Mouse (Mus musculus): Measurements from ENCODE around the gene Cpne7. TPM values are rescaled to one million over a fixed set of nuclear protein-coding genes. Genes with fewer than 3 reads are reported as not detected.

Gene Cpne7
- 2.6 and 3.0 TPM in 2 replicates for polyA plus RNA-seq (2012; rRNA removed)
- 0.50 and 0.86 TPM in 2 replicates for polyA plus RNA-seq (2014; fragmentation: Nextera tagmentation; extraction: Ambion mirVana)

DNA sequence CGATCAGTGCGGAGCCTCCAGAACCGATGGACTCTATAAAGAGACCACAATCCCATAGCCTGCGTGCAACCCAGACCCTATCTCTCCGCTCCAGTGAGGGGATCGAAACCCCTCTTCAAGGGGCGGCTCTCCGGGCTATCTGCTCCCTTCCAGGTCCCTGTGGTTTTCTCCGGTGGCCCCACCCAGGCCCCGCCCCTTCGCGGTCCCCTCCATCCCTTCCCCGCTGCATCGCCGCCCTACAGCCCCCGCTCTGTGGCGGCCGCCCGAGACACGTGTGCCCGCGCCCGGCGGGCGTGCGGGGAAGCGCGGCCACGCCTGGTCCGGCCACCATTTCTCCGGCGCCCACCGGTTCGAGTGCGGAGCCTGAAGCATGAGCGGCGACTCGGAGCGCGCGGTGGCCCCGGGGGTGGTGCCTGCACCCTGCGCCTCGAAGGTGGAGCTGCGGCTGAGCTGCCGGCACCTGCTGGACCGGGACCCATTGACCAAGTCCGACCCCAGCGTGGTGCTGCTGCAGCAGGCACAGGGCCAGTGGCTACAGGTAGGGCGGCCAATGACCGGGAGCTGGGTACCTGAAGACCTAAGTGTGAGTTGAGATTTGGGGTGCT, at the start of gene Cpne7:
TSS of gene Cpne7 (plus strand) at position 248 of the 605 bp plus-strand sequence.
- Histone ChIP-seq H3K36me3 (ENCODE audit: control insufficient read depth, insufficient read depth, low read length) (no peaks in the 10 kb centered on the region), H3K9ac (ENCODE audit: low read depth, low read length, severe bottlenecking) (peak within 1 kb of the TSS; percentile 41), H3K4me2 (replicated peaks; ENCODE audit: low read depth, low read length, severe bottlenecking) (peak within 1 kb of the TSS; percentile 77), H3K27ac (replicated peaks; ENCODE audit: low read depth, low read length) (no peak within 1 kb of the TSS), H3K4me3 (replicated peaks; ENCODE audit: low read length) (peak within 1 kb of the TSS; percentile 44), H3K9me3 (ENCODE audit: control insufficient read depth, low read length) (no peaks in the 10 kb centered on the region), H3K27me3 (ENCODE audit: control insufficient read depth, insufficient read depth, low read length) (peaks cover 34% of the 10 kb centered on the region), H3K4me1 (ENCODE audit: control insufficient read depth, insufficient read depth, low read length) (peaks cover 9% of the 10 kb centered on the region; the same call in 1 of the 2 replicates)
- no peak for TF ChIP-seq POLR2A (IDR thresholded peaks at IDR 0.05; ENCODE audit: borderline replicate concordance, extremely low read depth, insufficient read depth, insufficient read length)
- ATAC-seq (ENCODE audit: low FRiP score, low read depth) = peak; percentile 35; the same call in 1 of the 2 replicates
- DNase-seq (ENCODE audit: low spot score) = no peak
- WGBS = 2% methylated on average over 34 of the region's 51 CpGs

GRCm38 (mm10) chr8:123071176-123071575, 46.0 kb upstream of the Cpne7 start:
- peaks cover 6% of the 10 kb centered on the region for H3K4me1 ChIP-seq (ENCODE audit: control insufficient read depth, insufficient read depth, low read length)
- no peak for DNase-seq (ENCODE audit: low spot score)
- no peaks in the 10 kb centered on the region for H3K27me3 ChIP-seq (ENCODE audit: control insufficient read depth, insufficient read depth, low read length)
- H3K36me3 ChIP-seq (ENCODE audit: control insufficient read depth, insufficient read depth, low read length) = peaks cover 59% of the 10 kb centered on the region
- no peak overlapping the region for H3K9ac ChIP-seq (ENCODE audit: low read depth, low read length, severe bottlenecking)
- H3K9me3 ChIP-seq (ENCODE audit: control insufficient read depth, low read length) = no peaks in the 10 kb centered on the region
- no peak overlapping the region for H3K4me3 ChIP-seq (replicated peaks; ENCODE audit: low read length)
- H3K4me2 ChIP-seq (replicated peaks; ENCODE audit: low read depth, low read length, severe bottlenecking) = no peak overlapping the region
- H3K27ac ChIP-seq (replicated peaks; ENCODE audit: low read depth, low read length) = no peak overlapping the region
- no peak for ATAC-seq (ENCODE audit: low FRiP score, low read depth)
- WGBS = 81% methylated on average over 4 of the region's 4 CpGs
- TF ChIP-seq POLR2A (IDR thresholded peaks at IDR 0.05; ENCODE audit: borderline replicate concordance, extremely low read depth, insufficient read depth, insufficient read length) = no peak

DNA sequence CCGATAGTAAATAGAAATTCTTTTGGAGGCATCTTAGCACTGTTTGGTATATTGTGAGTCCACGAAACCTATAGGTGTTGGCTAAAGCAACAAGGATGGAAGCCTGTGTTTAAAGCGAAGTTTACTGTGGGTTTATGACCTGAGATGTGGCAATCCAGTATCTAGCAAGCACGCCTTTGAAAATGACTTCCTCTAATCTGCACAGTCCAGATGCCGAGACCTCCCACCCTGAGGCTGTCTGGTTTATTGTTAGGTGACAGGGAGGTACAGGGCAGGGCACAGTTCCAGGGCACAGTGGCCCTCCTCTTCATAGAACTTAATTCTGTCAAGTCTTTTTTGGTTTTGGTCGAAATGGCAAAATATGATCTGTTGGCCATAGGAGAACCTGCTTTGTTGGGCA, 40.0 kb upstream of the Cpne7 start:
- no peak for TF ChIP-seq POLR2A (IDR thresholded peaks at IDR 0.05; ENCODE audit: borderline replicate concordance, extremely low read depth, insufficient read depth, insufficient read length)
- H3K27ac ChIP-seq (replicated peaks; ENCODE audit: low read depth, low read length) = no peak overlapping the region
- H3K4me1 ChIP-seq (ENCODE audit: control insufficient read depth, insufficient read depth, low read length) = no peaks in the 10 kb centered on the region
- no peaks in the 10 kb centered on the region for H3K9me3 ChIP-seq (ENCODE audit: control insufficient read depth, low read length)
- no peaks in the 10 kb centered on the region for H3K27me3 ChIP-seq (ENCODE audit: control insufficient read depth, insufficient read depth, low read length)
- DNase-seq (ENCODE audit: low spot score) (no peak), ATAC-seq (ENCODE audit: low FRiP score, low read depth) (no peak)
- H3K36me3 ChIP-seq (ENCODE audit: control insufficient read depth, insufficient read depth, low read length) = peaks cover 84% of the 10 kb centered on the region
- no peak overlapping the region for H3K9ac ChIP-seq (ENCODE audit: low read depth, low read length, severe bottlenecking)
- 80% methylated on average over 6 of the region's 6 CpGs for WGBS
- no peak overlapping the region for H3K4me3 ChIP-seq (replicated peaks; ENCODE audit: low read length)
- H3K4me2 ChIP-seq (replicated peaks; ENCODE audit: low read depth, low read length, severe bottlenecking) = no peak overlapping the region

- Histone ChIP-seq H3K9me3 (ENCODE audit: control insufficient read depth, low read length) (no peaks in the 10 kb centered on the region), H3K4me1 (ENCODE audit: control insufficient read depth, insufficient read depth, low read length) (no peaks in the 10 kb centered on the region), H3K36me3 (ENCODE audit: control insufficient read depth, insufficient read depth, low read length) (peaks cover 92% of the 10 kb centered on the region), H3K4me2 (replicated peaks; ENCODE audit: low read depth, low read length, severe bottlenecking) (no peak overlapping the region), H3K4me3 (replicated peaks; ENCODE audit: low read length) (no peak overlapping the region), H3K27ac (replicated peaks; ENCODE audit: low read depth, low read length) (no peak overlapping the region), H3K27me3 (ENCODE audit: control insufficient read depth, insufficient read depth, low read length) (no peaks in the 10 kb centered on the region), H3K9ac (ENCODE audit: low read depth, low read length, severe bottlenecking) (no peak overlapping the region)
- no peak for TF ChIP-seq POLR2A (IDR thresholded peaks at IDR 0.05; ENCODE audit: borderline replicate concordance, extremely low read depth, insufficient read depth, insufficient read length)
- peak; percentile 44 for ATAC-seq (ENCODE audit: low FRiP score, low read depth)
- DNase-seq (ENCODE audit: low spot score) = no peak
- WGBS = 77% methylated on average over 6 of the region's 6 CpGs
These were observed 34.2 kb upstream of the Cpne7 start for GRCm38 (mm10) chr8:123082993-123083392.

DNA sequence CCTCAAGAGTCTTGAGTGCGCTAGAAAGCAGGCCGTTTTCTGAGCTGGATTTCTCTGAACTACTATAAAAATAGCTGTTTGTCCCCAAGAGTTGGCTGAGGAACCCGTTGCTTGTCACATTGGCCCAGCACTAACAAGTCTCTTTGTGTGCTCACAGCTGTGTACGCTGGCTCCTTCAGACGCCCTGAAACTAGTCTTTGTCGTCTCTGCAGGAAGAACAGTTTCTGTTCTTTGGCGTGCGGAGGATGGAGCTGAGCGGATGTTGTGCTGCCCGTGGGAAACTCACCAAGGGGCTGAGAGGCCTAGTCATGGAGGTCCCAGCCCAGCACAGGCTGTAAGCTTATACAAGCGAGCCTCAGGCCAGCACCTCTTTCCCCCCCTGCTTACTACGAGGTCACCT, 33.6 kb upstream of the Cpne7 start:
- no peak overlapping the region for H3K9ac ChIP-seq (ENCODE audit: low read depth, low read length, severe bottlenecking)
- DNase-seq (ENCODE audit: low spot score) (no peak), ATAC-seq (ENCODE audit: low FRiP score, low read depth) (no peak)
- TF ChIP-seq POLR2A (IDR thresholded peaks at IDR 0.05; ENCODE audit: borderline replicate concordance, extremely low read depth, insufficient read depth, insufficient read length) = no peak
- 92% methylated on average over 12 of the region's 12 CpGs for WGBS
- no peak overlapping the region for H3K4me3 ChIP-seq (replicated peaks; ENCODE audit: low read length)
- peaks cover 93% of the 10 kb centered on the region for H3K36me3 ChIP-seq (ENCODE audit: control insufficient read depth, insufficient read depth, low read length)
- H3K4me2 ChIP-seq (replicated peaks; ENCODE audit: low read depth, low read length, severe bottlenecking) = no peak overlapping the region
- no peak overlapping the region for H3K27ac ChIP-seq (replicated peaks; ENCODE audit: low read depth, low read length)
- H3K27me3 ChIP-seq (ENCODE audit: control insufficient read depth, insufficient read depth, low read length) = no peaks in the 10 kb centered on the region
- H3K9me3 ChIP-seq (ENCODE audit: control insufficient read depth, low read length) = no peaks in the 10 kb centered on the region
- H3K4me1 ChIP-seq (ENCODE audit: control insufficient read depth, insufficient read depth, low read length) = no peaks in the 10 kb centered on the region

All from limb, embryonic 14.5 days (tissue).